Mouse (Mus musculus) megakaryocyte, adult 5-6 weeks (primary cell): ENCODE measurements around the gene Arl10. TPM values are rescaled to one million over a fixed set of nuclear protein-coding genes. Genes with fewer than 3 reads are reported as not detected.
A peak's percentile ranks its signal among the peaks of the same experiment; 100 is the strongest.
"Not testable (repeated sequence)": the region's sequence is repeated elsewhere in the genome, so short reads cannot be mapped to it uniquely, and the experiment has no call there.

Experiments used
- ATAC-seq: 2 replicates; pipeline ENCODE4 v1.8.0; 2016; ENCODE audit warnings: mild to moderate bottlenecking, inconsistent platforms; ENCODE audit not compliant: poor library complexity, severe bottlenecking
- total RNA-seq, 2 experiments: library from RNA; stranded (forward) in 1 of 2; stranded (reverse) in 1 of 2; fragments of 153-499, 151-499 nt in 1 of 2; fragments of 221-1000, 200-1000 nt in 1 of 2; gene quantifications; 2 replicates each; pipeline versions ENCODE4 v1.2.3 to v1.2.4; 2015 to 2017

The Arl10 gene
- total RNA-seq, 2 experiments from 2014 or later = 20.4 to 22.9 TPM

GRCm38 (mm10) chr13:54610972-54611754, 36.3 kb downstream of the Arl10 start, which contains the start of gene Cltb:
Gene Cltb (minus strand): TSS chr13:54611344.
- ATAC-seq = peak; percentile 86

- not testable (repeated sequence) for ATAC-seq
Measured at GRCm38 (mm10) chr13:54613141-54613540, 38.3 kb downstream of the Arl10 start.

GRCm38 (mm10) chr13:54616307-54616706, 41.5 kb downstream of the Arl10 start:
- no peak for ATAC-seq

GRCm38 (mm10) chr13:54616998-54617397, 42.2 kb downstream of the Arl10 start:
- ATAC-seq = no peak

GRCm38 (mm10) chr13:54621155-54621932, 46.5 kb downstream of the Arl10 start, which contains the start of gene Faf2:
Gene Faf2 (plus strand): TSS chr13:54621784.
- peak; percentile 98 for ATAC-seq

- peak; percentile 44 for ATAC-seq
Measured at GRCm38 (mm10) chr13:54621960-54622521, 47.2 kb downstream of the Arl10 start.

- ATAC-seq = no peak
Measured at GRCm38 (mm10) chr13:54629128-54629527, 54.3 kb downstream of the Arl10 start.

Other genes with a start within 250 kb of the Arl10 start
- 0.05 TPM in 1 of 2 replicates, not detected in the other for gene Cplx2, start 203.7 kb upstream of the Arl10 start, total RNA-seq (2015)
- gene Cplx2, start 203.7 kb upstream of the Arl10 start, total RNA-seq (2017) = 0.04 TPM in 1 of 2 replicates, not detected in the other
- gene Thoc3, start 106.2 kb upstream of the Arl10 start, total RNA-seq (2015) = 15.2 and 16.2 TPM in 2 replicates
- 19.6 and 20.6 TPM in 2 replicates for gene Thoc3, start 106.2 kb upstream of the Arl10 start, total RNA-seq (2017)
- gene Simc1, start 71.2 kb upstream of the Arl10 start, total RNA-seq (2015) = 5.3 and 5.5 TPM in 2 replicates
- gene Simc1, start 71.2 kb upstream of the Arl10 start, total RNA-seq (2017) = 4.1 and 5.3 TPM in 2 replicates
- 70.1 and 71.1 TPM in 2 replicates for gene 4833439L19Rik, start 9.6 kb upstream of the Arl10 start, total RNA-seq (2015)
- 43.9 and 48.8 TPM in 2 replicates for gene 4833439L19Rik, start 9.6 kb upstream of the Arl10 start, total RNA-seq (2017)
- 15.6 and 18.9 TPM in 2 replicates for gene Nop16, start 15.1 kb downstream of the Arl10 start, total RNA-seq (2015)
- gene Nop16, start 15.1 kb downstream of the Arl10 start, total RNA-seq (2017) = 27.8 and 28.0 TPM in 2 replicates
- 144 and 147 TPM in 2 replicates for gene Higd2a, start 15.2 kb downstream of the Arl10 start, total RNA-seq (2015)
- gene Higd2a, start 15.2 kb downstream of the Arl10 start, total RNA-seq (2017) = 66.2 and 100 TPM in 2 replicates
- 5.9 and 6.6 TPM in 2 replicates for gene Cltb, start 36.3 kb downstream of the Arl10 start, total RNA-seq (2015)
- 19.3 and 20.7 TPM in 2 replicates for gene Cltb, start 36.3 kb downstream of the Arl10 start, total RNA-seq (2017)
- 23.1 and 32.6 TPM in 2 replicates for gene Faf2, start 46.8 kb downstream of the Arl10 start, total RNA-seq (2015)
- gene Faf2, start 46.8 kb downstream of the Arl10 start, total RNA-seq (2017) = 36.1 and 38.9 TPM in 2 replicates
- 70.0 and 71.3 TPM in 2 replicates for gene Rnf44, start 118.9 kb downstream of the Arl10 start, total RNA-seq (2015)
- gene Rnf44, start 118.9 kb downstream of the Arl10 start, total RNA-seq (2017) = 17.8 and 21.2 TPM in 2 replicates
- gene Cdhr2, start 126.4 kb downstream of the Arl10 start, total RNA-seq (2015) = not detected in 2 replicates
- not detected in 2 replicates for gene Cdhr2, start 126.4 kb downstream of the Arl10 start, total RNA-seq (2017)
- not detected in 2 replicates for gene Gprin1, start 174.9 kb downstream of the Arl10 start, total RNA-seq (2015)
- not detected in 2 replicates for gene Gprin1, start 174.9 kb downstream of the Arl10 start, total RNA-seq (2017)
- not detected in 2 replicates for gene Sncb, start 191.6 kb downstream of the Arl10 start, total RNA-seq (2015)
- not detected in 2 replicates for gene Sncb, start 191.6 kb downstream of the Arl10 start, total RNA-seq (2017)
- gene Eif4e1b, start 209.0 kb downstream of the Arl10 start, total RNA-seq (2015) = not detected in 2 replicates
- gene Eif4e1b, start 209.0 kb downstream of the Arl10 start, total RNA-seq (2017) = not detected in 2 replicates
- 6.7 and 14.2 TPM in 2 replicates for gene Tspan17, start 214.4 kb downstream of the Arl10 start, total RNA-seq (2015)
- gene Tspan17, start 214.4 kb downstream of the Arl10 start, total RNA-seq (2017) = 9.6 and 10.1 TPM in 2 replicates